Mouse (Mus musculus) heart, embryonic 10.5 days (tissue): ENCODE measurements at regions not wholly inside any gene's neighbourhood (a gene's known extent, or its start where the extent isn't known, plus 50 kb on each side); places are given as distances from the start of the nearest gene placed in this dataset.

Experiments
- DNase-seq: peaks from one replicate; pipeline ENCODE4 v3.0.0-alpha.2; 2017; ENCODE audit warnings: low spot score
- H3K27ac ChIP-seq: fragments of 300-500 bp; sonication (generic); 2 replicates; pipeline ENCODE4 v1.5.1; 2016; ENCODE audit warnings: mild to moderate bottlenecking
- H3K27me3 ChIP-seq: fragments of 300-500 bp; sonication (generic); 2 replicates; pipeline ENCODE4 v1.6.1; 2016; ENCODE audit warnings: mild to moderate bottlenecking; ENCODE audit not compliant: poor library complexity, insufficient read depth, severe bottlenecking
- H3K36me3 ChIP-seq: fragments of 300-500 bp; sonication (generic); 2 replicates; pipeline ENCODE4 v1.6.1; 2016; ENCODE audit warnings: mild to moderate bottlenecking, moderate library complexity
- H3K4me1 ChIP-seq: fragments of 300-500 bp; sonication (generic); 2 replicates; pipeline ENCODE4 v1.6.1; 2016; ENCODE audit warnings: mild to moderate bottlenecking
- H3K4me3 ChIP-seq: fragments of 300-500 bp; sonication (generic); 2 replicates; pipeline ENCODE4 v1.5.1; 2016; ENCODE audit warnings: mild to moderate bottlenecking, moderate library complexity
- H3K9me3 ChIP-seq: fragments of 300-500 bp; sonication (generic); 2 replicates; pipeline ENCODE4 v1.6.1; 2016; ENCODE audit warnings: mild to moderate bottlenecking, moderate library complexity
- WGBS: fragments of 180-500 bp; shearing (Covaris S2); methylation state at CpG from one replicate; pipeline ENCODE4 v1.1.7; 2016; 5-methylcytosine and 5-hydroxymethylcytosine counted together

- WGBS, result 82% methylated on average over 7 of the region's 7 CpGs
- Histone ChIP-seq H3K9me3 (no peaks in the 10 kb centered on the region), H3K4me3 (no peak overlapping the region), H3K4me1 (no peaks in the 10 kb centered on the region), H3K27ac (no peak overlapping the region), H3K36me3 (no peaks in the 10 kb centered on the region), H3K27me3 (0 out of 2 replicates have a peak, but pooled peaks cover 7% of the 10 kb centered on the region)
- no peak for DNase-seq
Observed at GRCm38 (mm10) chr11:86003341-86003740, 117.1 kb downstream of the Tbx4 start.

- no peaks in the 10 kb centered on the region for H3K9me3 ChIP-seq
- H3K36me3 ChIP-seq, result no peaks in the 10 kb centered on the region
- no peak for DNase-seq
- H3K27me3 ChIP-seq, result 0 out of 2 replicates have a peak, but pooled peaks cover 7% of the 10 kb centered on the region
- no peak overlapping the region for H3K4me3 ChIP-seq
- 80% methylated on average over 2 of the region's 2 CpGs for WGBS
- no peak overlapping the region for H3K27ac ChIP-seq
- H3K4me1 ChIP-seq, result no peaks in the 10 kb centered on the region
Observed at GRCm38 (mm10) chr11:86005284-86005683, 119.1 kb downstream of the Tbx4 start.

- 82% methylated on average over 9 of the region's 9 CpGs for whole genome bisulfite sequencing
- H3K27me3 ChIP-seq, result 0 out of 2 replicates have a peak, but pooled peaks cover 7% of the 10 kb centered on the region
- H3K4me1 ChIP-seq, result no peaks in the 10 kb centered on the region
- no peak overlapping the region for H3K27ac ChIP-seq
- H3K36me3 ChIP-seq, result no peaks in the 10 kb centered on the region
- H3K4me3 ChIP-seq, result no peak overlapping the region
- no peaks in the 10 kb centered on the region for H3K9me3 ChIP-seq
- no peak for DNase-seq
Observed at GRCm38 (mm10) chr11:86005899-86006445, 119.8 kb downstream of the Tbx4 start.

- no peaks in the 10 kb centered on the region for H3K36me3 ChIP-seq
- no peaks in the 10 kb centered on the region for H3K4me1 ChIP-seq
- no peak overlapping the region for H3K27ac ChIP-seq
- H3K4me3 ChIP-seq, result no peak overlapping the region
- 0 out of 2 replicates have a peak, but pooled peaks cover 7% of the 10 kb centered on the region for H3K27me3 ChIP-seq
- 78% methylated on average over 4 of the region's 4 CpGs for WGBS
- H3K9me3 ChIP-seq, result no peaks in the 10 kb centered on the region
- DNase-seq, result no peak
Observed at GRCm38 (mm10) chr11:86006859-86007258, 120.6 kb downstream of the Tbx4 start.
